Mouse (Mus musculus): ENCODE measurements at regions not wholly inside any gene's neighbourhood (a gene's known extent, or its start where the extent isn't known, plus 50 kb on each side); places are given as distances from the start of the nearest gene placed in this dataset.

GRCm38 (mm10) chr17:83920225-83920624, 72.5 kb upstream of the Haao start:
- TF ChIP-seq EP300 (IDR thresholded peaks at IDR 0.05; ENCODE audit: low read depth) (no peak), CTCF (IDR thresholded peaks at IDR 0.05; ENCODE audit: low read depth) (no peak)
